Mouse (Mus musculus) midbrain, postnatal 0 days (tissue): Measurements from ENCODE around the gene Hprt. TPM values are rescaled to one million over a fixed set of nuclear protein-coding genes. Genes with fewer than 3 reads are reported as not detected.
"Not testable (repeated sequence)": the region's sequence is repeated elsewhere in the genome, so short reads cannot be mapped to it uniquely, and the experiment has no call there.

Experiments used
- ATAC-seq: fragments of 200-750 bp; cut with Nextera tagmentation; 2 replicates; pipeline ENCODE4 v1.8.0; 2017; ENCODE audit warnings: moderate number of reproducible peaks, mild to moderate bottlenecking, moderate TSS enrichment, moderate library complexity; ENCODE audit not compliant: low FRiP score
- DNase-seq: peaks from one replicate; pipeline ENCODE4 v3.0.0-alpha.2; 2015; ENCODE audit warnings: low spot score
- H3K27ac ChIP-seq: fragments of 300-500 bp; sonication (generic); 2 replicates; pipeline ENCODE4 v1.5.1; 2014; ENCODE audit warnings: low read depth, mild to moderate bottlenecking, low read length, mixed read lengths
- H3K27me3 ChIP-seq: fragments of 300-500 bp; sonication (generic); 2 replicates; pipeline ENCODE4 v1.6.1; 2014; ENCODE audit warnings: low read length, control low read depth, mixed read lengths; ENCODE audit not compliant: insufficient read depth
- H3K36me3 ChIP-seq: fragments of 300-500 bp; sonication (generic); 2 replicates; pipeline ENCODE4 v1.6.1; 2014; ENCODE audit warnings: low read length, control low read depth, mixed read lengths; ENCODE audit not compliant: insufficient read depth
- H3K4me1 ChIP-seq: fragments of 300-500 bp; sonication (generic); 2 replicates; pipeline ENCODE4 v1.6.1; 2014; ENCODE audit warnings: mild to moderate bottlenecking, control low read depth, antibody characterized with exemption, low read length, mixed read lengths; ENCODE audit not compliant: insufficient read depth
- H3K4me2 ChIP-seq: fragments of 300-500 bp; sonication (generic); 2 replicates; pipeline ENCODE4 v1.6.1; 2014; ENCODE audit warnings: low read depth, mild to moderate bottlenecking, low read length, mixed read lengths; ENCODE audit not compliant: poor library complexity, severe bottlenecking
- H3K4me3 ChIP-seq: fragments of 300-500 bp; sonication (generic); 2 replicates; pipeline ENCODE4 v1.5.1; 2014; ENCODE audit warnings: low read depth, mild to moderate bottlenecking, low read length, moderate library complexity
- H3K9ac ChIP-seq: fragments of 300-500 bp; sonication (generic); replicated peaks from 2 replicates; pipeline ENCODE4 v1.6.1; 2014; ENCODE audit warnings: mild to moderate bottlenecking, low read length, moderate library complexity, mixed read lengths; ENCODE audit not compliant: poor library complexity, severe bottlenecking
- H3K9me3 ChIP-seq: fragments of 300-500 bp; sonication (generic); 2 replicates; pipeline ENCODE4 v1.6.1; 2016; ENCODE audit warnings: low read length, control low read depth
- CTCF ChIP-seq: IDR thresholded peaks from 2 replicates; pipeline ENCODE4 v1.5.1; 2016; ENCODE audit warnings: antibody characterized with exemption, mild to moderate bottlenecking
- WGBS: fragments of 180-500 bp; shearing (Covaris S2); extraction: QIAGEN DNeasy Blood & Tissue Kit; methylation state at CpG from one replicate; pipeline ENCODE4 v1.1.7; 2014; 5-methylcytosine and 5-hydroxymethylcytosine counted together
- polyA plus RNA-seq: library from polyadenylated mRNA; unstranded; fragments of >200 nt; fragmentation: Nextera tagmentation; extraction: Ambion mirVana; gene quantifications from 2 replicates; pipeline ENCODE4 v1.2.1, GENCODE M21; 2015
- total RNA-seq: library from RNA; depleted of rRNA; stranded (reverse); fragments of >200 nt; gene quantifications from 2 replicates; pipeline ENCODE4 v1.2.3, GENCODE M21; 2014

Gene Hprt
- total and polyA plus RNA-seq, 2 experiments from 2014 or later: 46.5 to 179 TPM

DNA sequence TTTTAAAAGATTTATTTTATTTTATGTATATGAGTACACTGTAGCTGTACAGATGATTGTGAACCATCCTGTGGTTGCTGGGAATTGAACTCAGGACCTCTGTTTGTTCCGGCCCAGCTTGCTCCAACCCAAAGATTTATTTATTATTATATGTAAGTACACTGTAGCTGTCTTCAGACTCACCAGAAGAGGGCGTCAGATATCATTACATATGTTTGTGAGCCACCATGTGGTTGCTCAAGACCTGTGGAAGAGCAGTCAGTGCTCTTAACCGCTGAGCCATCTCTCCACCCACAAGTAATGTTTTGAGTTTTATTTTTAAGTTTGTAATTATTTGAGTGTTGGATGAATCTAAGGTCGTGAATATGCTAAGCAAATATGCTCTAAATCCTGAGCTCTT, 16.9 kb downstream of the Hprt start:
- DNase-seq: peak; percentile 7
- not testable (repeated sequence) for H3K36me3 ChIP-seq, H3K4me3 ChIP-seq, ATAC-seq, H3K9me3 ChIP-seq, H3K4me2 ChIP-seq, H3K4me1 ChIP-seq, H3K27ac ChIP-seq, H3K9ac ChIP-seq, H3K27me3 ChIP-seq
- 61% methylated on average over 4 of the region's 4 CpGs for WGBS
- TF ChIP-seq CTCF: peak; percentile 32

DNA sequence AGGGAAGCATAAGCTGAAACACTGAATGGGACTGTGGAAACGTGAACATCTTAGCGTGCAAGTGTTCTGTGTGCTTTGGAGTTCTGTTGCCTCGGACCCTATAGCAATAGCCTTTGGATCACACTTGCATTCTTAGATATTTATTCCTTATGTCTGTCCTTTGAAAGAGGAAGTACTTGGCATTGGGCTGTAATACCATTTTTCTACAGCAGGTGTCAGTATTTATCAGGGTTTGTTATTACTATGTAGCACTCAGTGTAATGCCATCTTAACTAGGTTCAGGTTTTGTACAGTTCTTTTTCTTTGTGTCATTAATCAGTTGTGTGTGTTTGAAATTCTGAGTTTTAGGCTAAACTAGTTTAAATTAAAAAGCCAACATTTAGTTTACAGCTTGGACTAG, 18.1 kb downstream of the Hprt start:
- H3K9me3 ChIP-seq: no peaks in the 10 kb centered on the region
- no peak overlapping the region for H3K27ac ChIP-seq
- H3K4me3 ChIP-seq: no peak overlapping the region
- DNase-seq (peak; percentile 80), ATAC-seq (0 out of 2 replicates have a peak, but pooled peaks have one; percentile 41)
- H3K4me1 ChIP-seq: no peaks in the 10 kb centered on the region
- H3K36me3 ChIP-seq: no peaks in the 10 kb centered on the region
- H3K27me3 ChIP-seq: no peaks in the 10 kb centered on the region
- TF ChIP-seq CTCF: peak; percentile 78
- no peak overlapping the region for H3K9ac ChIP-seq
- no peak overlapping the region for H3K4me2 ChIP-seq
- 45% methylated on average over 3 of the region's 3 CpGs for WGBS

DNA sequence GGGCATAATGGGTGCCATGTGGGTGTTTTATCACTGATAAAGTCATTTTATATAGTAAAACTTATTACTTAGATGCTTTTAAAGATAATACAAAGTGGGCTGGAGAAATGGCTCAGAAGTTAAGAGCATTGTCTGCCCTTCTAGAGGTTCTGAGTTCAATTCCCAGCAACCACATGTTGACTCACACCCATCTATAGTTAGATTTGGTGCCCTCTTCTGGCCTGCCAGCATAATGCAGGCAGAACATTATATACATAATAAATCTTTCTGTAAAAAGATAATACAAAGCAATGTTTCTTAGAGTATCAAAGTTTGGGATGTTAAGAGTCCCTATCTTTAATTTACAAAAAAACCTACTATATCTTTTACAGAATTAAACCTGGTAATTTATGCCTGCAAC, 27.6 kb downstream of the Hprt start:
- no peaks in the 10 kb centered on the region for H3K9me3 ChIP-seq
- DNase-seq: no peak
- no peaks in the 10 kb centered on the region for H3K27me3 ChIP-seq
- H3K27ac ChIP-seq: no peak overlapping the region
- H3K9ac ChIP-seq: no peak overlapping the region
- H3K4me2 ChIP-seq: no peak overlapping the region
- no peak overlapping the region for H3K4me3 ChIP-seq
- H3K36me3 ChIP-seq: 0 out of 2 replicates have a peak, but pooled peaks cover 4% of the 10 kb centered on the region
- no peak for ATAC-seq
- TF ChIP-seq CTCF: peak; percentile 55
- no peaks in the 10 kb centered on the region for H3K4me1 ChIP-seq

DNA sequence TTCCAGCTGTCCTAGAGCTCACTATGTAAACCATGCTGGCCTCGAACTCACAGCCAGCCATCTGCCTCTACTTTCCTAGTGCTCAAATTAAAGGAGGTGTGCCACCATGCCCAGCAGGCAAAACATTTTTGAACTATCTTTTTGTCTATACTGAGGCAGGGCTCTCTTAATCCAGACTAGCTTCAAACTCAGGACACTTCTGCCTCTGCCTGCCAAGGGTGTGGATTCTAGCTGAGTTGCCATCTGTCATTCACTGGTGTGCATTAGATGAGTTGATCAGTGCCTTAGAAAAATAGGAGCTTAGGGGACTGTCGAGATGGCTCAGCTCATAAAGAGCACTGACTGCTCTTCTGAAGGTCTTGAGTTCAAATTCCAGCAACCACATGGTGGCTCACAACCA, 35.1 kb downstream of the Hprt start:
- H3K9ac ChIP-seq: no peak overlapping the region
- DNase-seq (no peak), ATAC-seq (no peak)
- no peak overlapping the region for H3K4me3 ChIP-seq
- no peaks in the 10 kb centered on the region for H3K27me3 ChIP-seq
- no peak overlapping the region for H3K27ac ChIP-seq
- no peaks in the 10 kb centered on the region for H3K4me1 ChIP-seq
- 91% methylated on average over 2 of the region's 2 CpGs for WGBS
- no peak overlapping the region for H3K4me2 ChIP-seq
- TF ChIP-seq CTCF: no peak
- no peaks in the 10 kb centered on the region for H3K9me3 ChIP-seq
- no peaks in the 10 kb centered on the region for H3K36me3 ChIP-seq

DNA sequence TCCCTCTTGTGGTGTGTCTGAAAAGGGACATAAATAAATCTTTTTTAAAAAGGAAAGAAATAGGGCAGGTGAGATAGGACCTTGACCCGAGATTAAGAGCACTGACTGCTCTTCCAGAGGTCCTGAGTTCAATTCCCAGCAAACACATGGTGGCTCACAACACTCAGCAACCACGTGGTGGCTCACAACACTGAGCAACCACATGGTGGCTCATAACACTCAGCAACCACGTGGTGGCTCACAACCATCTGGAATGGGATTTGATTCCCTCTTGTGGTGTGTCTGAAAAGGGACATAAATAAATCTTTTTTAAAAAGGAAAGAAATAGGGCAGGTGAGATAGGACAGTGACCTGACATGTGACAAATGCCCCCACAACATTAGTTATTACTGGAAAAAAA, 36.3 kb downstream of the Hprt start:
- H3K9ac ChIP-seq, H3K4me2 ChIP-seq, H3K27me3 ChIP-seq, H3K36me3 ChIP-seq, H3K4me3 ChIP-seq, H3K9me3 ChIP-seq, H3K27ac ChIP-seq, ATAC-seq, H3K4me1 ChIP-seq: not testable (repeated sequence)
- TF ChIP-seq CTCF: peak; percentile 46
- DNase-seq: peak; percentile 28
- WGBS: 31% methylated on average over 3 of the region's 3 CpGs

DNA sequence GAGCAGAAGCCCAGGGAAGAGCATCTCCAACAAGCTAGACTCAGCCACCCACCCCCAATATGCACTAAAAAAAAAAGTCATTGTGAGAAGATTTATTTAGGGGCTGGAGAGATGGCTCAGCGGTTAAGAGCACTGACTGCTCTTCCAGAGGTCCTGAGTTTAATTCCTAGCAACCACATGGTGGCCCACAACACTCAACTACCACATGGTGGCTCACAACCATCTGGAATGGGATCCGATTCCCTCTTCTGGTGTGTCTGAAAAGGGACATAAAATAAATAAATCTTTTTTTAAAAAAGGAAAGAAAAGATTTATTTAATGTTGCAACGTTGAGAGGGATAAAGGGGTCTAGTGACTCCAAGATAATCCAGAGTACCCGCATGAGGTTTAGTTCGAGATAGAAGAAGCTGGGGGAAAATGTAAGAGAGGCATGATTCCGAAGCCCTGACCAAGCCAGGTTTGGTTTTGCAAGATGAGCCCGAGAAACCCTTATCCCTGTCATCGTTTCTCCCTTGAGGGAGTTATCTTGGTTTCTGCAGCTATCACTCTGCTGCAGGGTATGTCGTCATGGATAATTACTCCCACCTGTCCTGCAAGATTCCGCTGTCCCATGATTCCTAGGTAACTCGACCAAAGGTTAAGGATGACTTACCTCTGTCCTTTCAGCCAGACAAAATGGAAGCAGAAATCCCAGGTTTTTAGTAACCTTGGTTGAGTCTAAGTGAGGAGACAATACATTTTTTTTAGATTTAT, 37.7 kb downstream of the Hprt start:
- H3K27ac ChIP-seq: no peak overlapping the region

More for the DNA sequence above, 37.7 kb downstream of the Hprt start:
- no peak for DNase-seq
- Histone ChIP-seq H3K4me3 (no peak overlapping the region), H3K9ac (no peak overlapping the region), H3K4me2 (no peak overlapping the region), H3K4me1 (no peaks in the 10 kb centered on the region), H3K36me3 (no peaks in the 10 kb centered on the region), H3K27me3 (no peaks in the 10 kb centered on the region), H3K9me3 (no peaks in the 10 kb centered on the region)
- no peak for ATAC-seq
- WGBS: 69% methylated on average over 11 of the region's 11 CpGs
- TF ChIP-seq CTCF: peak; percentile 43
